Mouse (Mus musculus) stomach, embryonic 16.5 days (tissue): ENCODE measurements at regions not wholly inside any gene's neighbourhood (a gene's known extent, or its start where the extent isn't known, plus 50 kb on each side); places are given as distances from the start of the nearest gene placed in this dataset.

Experiments
- ATAC-seq: fragments of 200-750 bp; cut with Nextera tagmentation; 2 replicates; pipeline ENCODE4 v1.8.0; 2017; ENCODE audit warnings: moderate number of reproducible peaks, moderate TSS enrichment; ENCODE audit not compliant: insufficient read depth, low FRiP score
- H3K27ac ChIP-seq: fragments of 300-500 bp; sonication (generic); 2 replicates; pipeline ENCODE4 v1.5.1; 2014; ENCODE audit warnings: low read length
- H3K27me3 ChIP-seq: fragments of 300-500 bp; sonication (generic); 2 replicates; pipeline ENCODE4 v1.6.1; 2014; ENCODE audit warnings: low read length, control low read depth, mixed read lengths; ENCODE audit not compliant: control insufficient read depth, insufficient read depth
- H3K36me3 ChIP-seq: fragments of 300-500 bp; sonication (generic); 2 replicates; pipeline ENCODE4 v1.6.1; 2014; ENCODE audit warnings: low read length; ENCODE audit not compliant: control insufficient read depth, insufficient read depth
- H3K4me1 ChIP-seq: fragments of 300-500 bp; sonication (generic); 2 replicates; pipeline ENCODE4 v1.6.1; 2014; ENCODE audit warnings: low read length, control low read depth, mixed read lengths; ENCODE audit not compliant: control insufficient read depth, insufficient read depth
- H3K4me2 ChIP-seq: fragments of 300-500 bp; sonication (generic); 2 replicates; pipeline ENCODE4 v1.6.1; 2014; ENCODE audit warnings: low read depth, low read length, mixed read lengths
- H3K4me3 ChIP-seq: fragments of 300-500 bp; sonication (generic); replicated peaks from 2 replicates; pipeline ENCODE4 v1.5.1; 2014; ENCODE audit warnings: mild to moderate bottlenecking, low read length
- H3K9ac ChIP-seq: fragments of 300-500 bp; sonication (generic); 2 replicates; pipeline ENCODE4 v1.6.1; 2014; ENCODE audit warnings: low read length
- H3K9me3 ChIP-seq: fragments of 300-500 bp; sonication (generic); replicated peaks from 2 replicates; pipeline ENCODE4 v1.6.1; 2016; ENCODE audit warnings: low read length, control low read depth; ENCODE audit not compliant: control insufficient read depth
- WGBS: fragments of 180-500 bp; shearing (Covaris S2); extraction: QIAGEN DNeasy Blood & Tissue Kit; methylation state at CpG from one replicate; pipeline ENCODE4 v1.1.7; 2014; 5-methylcytosine and 5-hydroxymethylcytosine counted together

DNA sequence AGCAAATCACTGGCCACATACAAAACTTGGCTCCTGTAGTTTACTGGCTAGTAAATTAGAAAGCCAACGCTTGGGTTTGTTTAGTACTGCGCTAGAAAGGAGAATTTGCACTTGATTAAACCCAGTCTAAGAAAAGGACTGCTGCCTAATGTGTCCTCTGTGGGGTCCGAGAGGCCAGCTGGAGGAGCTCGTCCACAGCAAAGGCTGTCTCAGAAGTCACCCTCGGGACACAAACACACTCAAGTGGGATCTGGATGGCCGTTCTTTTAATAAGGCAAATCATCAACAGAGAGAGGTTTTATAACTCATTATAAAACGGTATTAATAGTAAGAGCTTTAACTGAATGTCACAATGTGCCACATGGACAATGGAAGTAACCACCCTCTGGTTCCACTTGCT lies 249.0 kb downstream of the Hlx start:
- WGBS, result 72% methylated on average over 7 of the region's 7 CpGs
- Histone ChIP-seq H3K9me3 (no peaks in the 10 kb centered on the region), H3K4me1 (no peaks in the 10 kb centered on the region), H3K9ac (no peak overlapping the region), H3K4me2 (no peak overlapping the region), H3K36me3 (no peaks in the 10 kb centered on the region), H3K4me3 (no peak overlapping the region), H3K27ac (no peak overlapping the region), H3K27me3 (no peaks in the 10 kb centered on the region; the same call in 1 of the 2 replicates)
- ATAC-seq, result no peak

DNA sequence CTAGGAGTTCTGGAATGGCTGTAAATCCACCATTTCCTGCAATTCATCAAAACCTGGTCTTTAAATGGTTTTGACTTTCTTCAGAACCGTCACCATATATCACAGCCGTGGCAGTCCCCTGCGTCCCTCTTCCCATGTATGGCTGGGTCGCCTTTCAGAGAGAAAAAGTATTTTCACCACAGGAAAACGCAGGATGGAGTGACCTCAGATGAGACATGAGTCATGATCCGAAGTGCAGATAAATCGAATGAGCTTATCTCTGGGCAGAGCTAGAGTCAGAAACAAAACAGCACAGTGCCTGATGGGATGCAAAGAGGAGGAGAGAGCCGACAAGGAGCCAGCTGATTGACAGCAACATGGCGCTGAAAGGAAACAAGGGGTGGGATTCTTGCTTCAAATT lies 250.4 kb downstream of the Hlx start:
- no peak for ATAC-seq
- 60% methylated on average over 9 of the region's 9 CpGs for WGBS
- Histone ChIP-seq H3K9ac (no peak overlapping the region), H3K4me1 (no peaks in the 10 kb centered on the region), H3K36me3 (no peaks in the 10 kb centered on the region), H3K4me2 (no peak overlapping the region), H3K27me3 (no peaks in the 10 kb centered on the region; the same call in 1 of the 2 replicates), H3K27ac (no peak overlapping the region), H3K9me3 (no peaks in the 10 kb centered on the region), H3K4me3 (no peak overlapping the region)

DNA sequence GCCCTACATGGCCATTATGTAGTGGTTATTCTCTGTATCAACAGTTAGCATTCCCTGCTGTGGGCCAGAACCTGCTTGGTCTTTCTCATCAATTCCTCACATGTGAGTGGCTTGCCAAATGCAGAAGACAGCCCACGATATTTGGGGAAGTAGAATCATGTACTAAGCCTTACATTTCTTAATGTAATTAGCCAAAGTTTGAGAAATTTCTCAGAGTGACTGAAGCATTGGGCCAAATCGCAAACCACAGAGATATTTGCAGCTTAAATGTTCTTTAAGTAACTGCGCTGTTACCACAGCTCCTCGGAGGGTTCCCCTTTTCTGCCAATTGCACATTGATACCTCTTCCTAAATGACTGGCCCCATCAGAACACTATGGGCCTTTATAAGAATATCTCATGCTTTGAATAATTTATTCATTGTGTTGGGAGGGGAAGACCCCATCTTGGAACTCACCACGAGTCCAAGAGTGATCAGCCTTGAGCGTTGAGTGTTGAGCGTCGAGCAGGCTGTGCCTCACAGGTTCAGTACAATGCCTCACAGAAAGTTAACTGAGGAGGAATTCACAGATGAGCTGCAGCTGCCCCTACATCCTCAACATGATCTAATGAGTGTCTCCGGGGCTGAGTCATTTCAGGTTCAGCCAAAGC lies 251.7 kb downstream of the Hlx start:
- WGBS, result 81% methylated on average over 9 of the region's 9 CpGs
- Histone ChIP-seq H3K4me1 (no peaks in the 10 kb centered on the region), H3K36me3 (no peaks in the 10 kb centered on the region), H3K9me3 (no peaks in the 10 kb centered on the region), H3K4me2 (no peak overlapping the region), H3K9ac (no peak overlapping the region), H3K27me3 (no peaks in the 10 kb centered on the region; the same call in 1 of the 2 replicates), H3K27ac (no peak overlapping the region), H3K4me3 (no peak overlapping the region)
- no peak for ATAC-seq

DNA sequence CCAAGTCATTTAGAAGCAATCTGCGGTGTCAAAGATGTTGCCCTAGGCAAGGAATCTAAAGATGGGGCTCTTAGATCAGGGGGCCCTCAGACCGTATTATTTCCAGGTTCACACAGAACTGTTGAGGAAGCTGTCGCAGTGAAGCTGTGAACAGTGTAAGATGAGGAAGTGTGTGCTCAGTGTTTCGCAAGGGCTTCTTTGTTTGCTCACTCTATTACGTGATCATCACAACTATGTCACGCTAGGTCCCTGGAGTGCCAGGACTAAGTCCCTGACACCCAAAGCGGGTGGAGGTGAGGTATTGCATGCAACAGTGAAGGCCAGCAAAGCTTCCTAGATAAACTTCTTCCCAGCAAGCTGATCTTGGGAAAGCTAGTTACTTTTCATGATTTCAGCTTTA lies 254.4 kb downstream of the Hlx start:
- Histone ChIP-seq H3K27ac (no peak overlapping the region), H3K4me1 (no peaks in the 10 kb centered on the region), H3K36me3 (no peaks in the 10 kb centered on the region), H3K9me3 (no peaks in the 10 kb centered on the region), H3K4me3 (no peak overlapping the region), H3K27me3 (no peaks in the 10 kb centered on the region), H3K9ac (no peak overlapping the region), H3K4me2 (no peak overlapping the region)
- 72% methylated on average over 7 of the region's 7 CpGs for WGBS
- ATAC-seq, result no peak

DNA sequence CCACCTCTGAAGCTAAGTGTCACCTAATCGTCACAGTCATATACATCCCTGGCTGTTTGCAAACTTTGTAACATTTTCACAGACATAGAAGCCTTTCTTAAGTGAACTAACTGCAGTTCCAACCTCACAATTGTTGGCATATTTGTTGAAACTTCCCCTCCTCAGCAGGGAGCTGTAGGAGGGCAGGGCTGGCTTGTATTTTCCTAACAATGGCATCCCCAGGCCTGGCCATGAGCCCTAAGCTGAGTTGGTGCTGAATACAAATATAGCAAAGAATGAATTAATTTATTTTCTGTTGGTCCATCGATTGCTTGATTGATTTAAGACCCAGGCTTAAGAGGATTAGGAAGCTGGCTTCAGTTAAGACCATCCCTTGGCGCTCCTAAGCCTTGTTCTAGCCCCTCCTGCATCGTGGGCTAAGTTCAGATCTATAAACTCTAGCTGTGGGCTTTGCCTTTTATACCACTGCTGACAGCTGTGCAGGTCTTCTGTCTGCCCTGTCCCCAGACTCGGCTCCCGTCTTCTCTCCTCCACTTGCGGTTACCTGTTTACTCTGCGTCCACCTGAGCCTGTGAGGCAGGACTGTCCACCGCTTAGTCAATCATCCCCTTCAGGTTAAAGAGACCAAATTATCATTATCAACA lies 269.8 kb downstream of the Hlx start:
- Histone ChIP-seq H3K4me3 (no peak overlapping the region), H3K27ac (no peak overlapping the region), H3K27me3 (no peaks in the 10 kb centered on the region), H3K36me3 (no peaks in the 10 kb centered on the region), H3K4me1 (no peaks in the 10 kb centered on the region), H3K4me2 (no peak overlapping the region), H3K9ac (no peak overlapping the region), H3K9me3 (no peaks in the 10 kb centered on the region)
- 54% methylated on average over 9 of the region's 9 CpGs for WGBS
- ATAC-seq, result no peak

DNA sequence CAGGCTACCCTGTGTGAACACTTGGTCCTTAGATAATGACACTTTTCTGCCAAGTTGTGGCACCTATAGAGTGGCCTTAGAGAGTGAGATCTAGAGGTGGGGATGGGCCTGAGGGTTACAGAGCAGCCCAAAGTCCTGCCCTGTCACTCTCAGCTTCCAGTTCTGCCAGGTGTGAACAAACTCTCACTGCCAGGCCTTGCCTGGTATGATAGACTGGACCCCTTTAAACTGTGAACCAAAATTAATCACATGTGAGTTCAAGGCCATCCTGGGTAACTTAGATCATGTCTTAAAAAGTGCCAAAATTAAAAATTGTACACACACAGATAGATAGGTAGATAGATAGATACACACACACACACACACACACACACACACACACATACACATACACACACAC lies 271.0 kb downstream of the Hlx start:
- H3K9me3 ChIP-seq, result no peaks in the 10 kb centered on the region
- H3K4me1 ChIP-seq, result no peaks in the 10 kb centered on the region
- no peak overlapping the region for H3K9ac ChIP-seq
- ATAC-seq, result no peak
- no peaks in the 10 kb centered on the region for H3K27me3 ChIP-seq
- H3K4me2 ChIP-seq, result no peak overlapping the region
- no peak overlapping the region for H3K4me3 ChIP-seq
- H3K36me3 ChIP-seq, result no peaks in the 10 kb centered on the region
- no peak overlapping the region for H3K27ac ChIP-seq

DNA sequence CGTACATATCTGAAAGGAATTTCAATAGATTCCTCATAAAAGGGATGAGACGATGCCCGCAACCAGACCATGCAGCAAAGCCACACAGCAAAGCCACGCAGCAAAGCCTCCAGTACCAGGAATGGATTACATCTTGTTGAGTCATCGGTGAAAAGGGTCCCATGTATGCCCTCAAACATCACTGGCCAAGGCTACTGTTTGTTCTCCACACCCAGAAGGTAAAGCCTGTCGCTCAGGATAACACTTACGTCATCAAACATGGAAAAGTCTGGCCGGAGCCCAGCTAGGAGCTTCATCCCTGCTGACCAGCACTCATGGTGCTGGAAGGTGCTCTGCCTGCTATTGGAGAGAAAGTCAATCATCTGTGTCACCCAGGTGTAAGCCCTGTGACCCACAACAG lies 275.7 kb downstream of the Hlx start:
- Histone ChIP-seq H3K4me2 (no peak overlapping the region), H3K9ac (no peak overlapping the region), H3K27ac (no peak overlapping the region), H3K9me3 (no peaks in the 10 kb centered on the region), H3K4me3 (no peak overlapping the region), H3K4me1 (no peaks in the 10 kb centered on the region), H3K36me3 (no peaks in the 10 kb centered on the region), H3K27me3 (no peaks in the 10 kb centered on the region)
- no peak for ATAC-seq
- 80% methylated on average over 8 of the region's 8 CpGs for WGBS

DNA sequence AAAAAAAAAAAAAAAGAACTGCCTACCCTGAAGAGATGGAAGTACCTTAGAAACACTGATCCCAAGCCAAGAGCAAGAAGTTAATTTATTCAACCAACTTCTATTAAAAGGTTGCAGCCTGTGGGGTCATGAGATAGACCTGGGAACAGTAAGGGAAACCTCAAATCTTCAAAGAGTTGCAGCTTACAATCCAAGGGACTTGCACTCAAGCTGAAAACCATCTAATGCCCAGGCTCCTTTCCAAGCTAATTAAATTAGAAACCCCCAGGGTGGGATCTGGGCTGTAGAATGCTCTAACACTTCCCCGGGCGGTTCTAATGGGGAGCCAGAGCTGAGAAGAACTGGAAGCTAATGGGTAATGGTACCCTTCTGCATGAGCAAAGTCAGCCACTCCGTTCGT lies 278.0 kb downstream of the Hlx start:
- Histone ChIP-seq H3K27me3 (peaks cover 3% of the 10 kb centered on the region), H3K4me2 (no peak overlapping the region), H3K9me3 (no peaks in the 10 kb centered on the region), H3K9ac (no peak overlapping the region), H3K36me3 (no peaks in the 10 kb centered on the region), H3K4me3 (no peak overlapping the region), H3K4me1 (no peaks in the 10 kb centered on the region), H3K27ac (no peak overlapping the region)
- no peak for ATAC-seq
- WGBS, result 88% methylated on average over 4 of the region's 4 CpGs

DNA sequence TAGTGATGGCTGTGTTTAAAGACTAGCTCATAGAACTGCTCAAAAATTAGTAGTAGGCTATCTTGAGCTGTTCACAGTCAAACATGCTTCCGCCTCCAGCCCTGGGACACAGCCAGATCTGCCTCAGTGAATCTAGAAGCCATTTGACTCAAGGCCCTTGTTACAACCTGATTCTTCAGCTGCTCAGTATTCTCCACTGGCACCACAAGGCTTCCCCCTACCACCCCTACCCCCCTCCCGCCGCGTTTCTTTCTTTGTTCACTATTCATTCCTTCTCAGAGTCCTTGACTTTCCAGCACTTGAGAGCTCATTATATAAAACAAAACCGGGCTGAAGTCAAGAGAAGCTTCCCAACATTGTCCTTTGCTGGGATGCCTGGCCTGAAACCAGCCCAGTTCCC lies 278.7 kb downstream of the Hlx start:
- 64% methylated on average over 5 of the region's 5 CpGs for WGBS
- no peak for ATAC-seq

More for the DNA sequence above, 278.7 kb downstream of the Hlx start:
- Histone ChIP-seq H3K4me1 (0 out of 2 replicates have a peak, but pooled peaks cover 3% of the 10 kb centered on the region), H3K36me3 (no peaks in the 10 kb centered on the region), H3K9ac (no peak overlapping the region), H3K9me3 (no peaks in the 10 kb centered on the region), H3K4me2 (no peak overlapping the region), H3K4me3 (no peak overlapping the region), H3K27me3 (peaks cover 3% of the 10 kb centered on the region), H3K27ac (no peak overlapping the region)
